Mouse (Mus musculus): ENCODE results near the gene Fam136a. TPM values are rescaled to one million over a fixed set of nuclear protein-coding genes. Genes with fewer than 3 reads are reported as not detected.
A peak's percentile ranks its signal among the peaks of the same experiment; 100 is the strongest.

Gene Fam136a
- polyA plus RNA-seq, 1 experiment: 30.8 TPM

GRCm38 (mm10) chr6:86395021-86395420, 29.6 kb downstream of the Fam136a start:
- H3ac ChIP-seq (ENCODE audit: control insufficient read depth, insufficient read length): no peak overlapping the region
- peaks cover 10% of the 10 kb centered on the region for H3K36me3 ChIP-seq (ENCODE audit: control insufficient read depth, insufficient read depth)
- peaks cover 14% of the 10 kb centered on the region for H3K79me2 ChIP-seq (ENCODE audit: control insufficient read depth, insufficient read depth)
- H3K27me3 ChIP-seq (ENCODE audit: control insufficient read depth, insufficient read depth, insufficient read length): no peaks in the 10 kb centered on the region
- peak overlapping the region; percentile 68 for H3K4me3 ChIP-seq
- TF ChIP-seq MAX (IDR thresholded peaks at IDR 0.05; ENCODE audit: low read depth) (no peak), SRF (IDR thresholded peaks at IDR 0.05; ENCODE audit: control insufficient read depth, insufficient read length, low read depth) (no peak), REST (IDR thresholded peaks at IDR 0.05; ENCODE audit: insufficient read depth, insufficient read length) (no peak), MYOG (IDR thresholded peaks at IDR 0.05; ENCODE audit: control insufficient read depth in 1 of 3, insufficient read depth in 1 of 3, insufficient read length in 2 of 3, low read depth in 2 of 3) (no peak), E2F4 (IDR thresholded peaks at IDR 0.05; ENCODE audit: insufficient read depth) (no peak), MYOD1 (IDR thresholded peaks at IDR 0.05; ENCODE audit: control insufficient read depth in 1 of 3, insufficient read length in 2 of 3, low read depth in 2 of 3) (no peak)
- peak overlapping the region; percentile 9 for H3K4me2 ChIP-seq (ENCODE audit: low read depth)

- peaks cover under 1% of the 10 kb centered on the region for H3K36me3 ChIP-seq (ENCODE audit: control insufficient read depth, insufficient read depth)
- H3K79me2 ChIP-seq (ENCODE audit: control insufficient read depth, insufficient read depth): peaks cover 14% of the 10 kb centered on the region
- TF ChIP-seq MAX (IDR thresholded peaks at IDR 0.05; ENCODE audit: low read depth): no peak
- no peak for TF ChIP-seq MYOD1 (IDR thresholded peaks at IDR 0.05; ENCODE audit: control insufficient read depth in 1 of 3, insufficient read length in 2 of 3, low read depth in 2 of 3)
- no peak for TF ChIP-seq CEBPB (IDR thresholded peaks at IDR 0.05; ENCODE audit: insufficient read depth, poor library complexity, severe bottlenecking)
- TF ChIP-seq SRF (IDR thresholded peaks at IDR 0.05; ENCODE audit: control insufficient read depth, insufficient read length, low read depth): no peak
- no peak for TF ChIP-seq MYOG (IDR thresholded peaks at IDR 0.05; ENCODE audit: control insufficient read depth in 1 of 3, insufficient read depth in 1 of 3, insufficient read length in 2 of 3, low read depth in 2 of 3)
- peak overlapping the region; percentile 95 for H3K4me2 ChIP-seq (ENCODE audit: low read depth)
- peak overlapping the region; percentile 68 for H3K4me3 ChIP-seq
- no peaks in the 10 kb centered on the region for H3K27me3 ChIP-seq (ENCODE audit: control insufficient read depth, insufficient read depth, insufficient read length)
- peak overlapping the region; percentile 37 for H3ac ChIP-seq (ENCODE audit: control insufficient read depth, insufficient read length)
Measured at GRCm38 (mm10) chr6:86395969-86396368, 30.5 kb downstream of the Fam136a start.

GRCm38 (mm10) chr6:86396581-86397256, 31.3 kb downstream of the Fam136a start, which contains the start of gene Pcyox1:
Gene Pcyox1 (minus strand): TSS chr6:86397154.
- peak in 2 of 3 experiments; percentile 58 to 72 for TF ChIP-seq MYOG (IDR thresholded peaks at IDR 0.05; ENCODE audit: control insufficient read depth in 1 of 3, insufficient read depth in 1 of 3, insufficient read length in 2 of 3, low read depth in 2 of 3)
- peak; percentile 100 for TF ChIP-seq POLR2A (IDR thresholded peaks at IDR 0.05; ENCODE audit: insufficient read length, low read depth)
- TF ChIP-seq TCF12 (IDR thresholded peaks at IDR 0.05; ENCODE audit: insufficient read depth, poor library complexity, severe bottlenecking): no peak
- TF ChIP-seq SRF (IDR thresholded peaks at IDR 0.05; ENCODE audit: control insufficient read depth, insufficient read length, low read depth): no peak
- no peak for TF ChIP-seq CEBPB (IDR thresholded peaks at IDR 0.05; ENCODE audit: insufficient read depth, poor library complexity, severe bottlenecking)
- TF ChIP-seq MYOD1 (IDR thresholded peaks at IDR 0.05; ENCODE audit: control insufficient read depth in 1 of 3, insufficient read length in 2 of 3, low read depth in 2 of 3): peak in 2 of 3 experiments; percentile 41 to 73
- no peak for TF ChIP-seq USF1 (IDR thresholded peaks at IDR 0.05; ENCODE audit: low read depth)
- TF ChIP-seq MAX (IDR thresholded peaks at IDR 0.05; ENCODE audit: low read depth): no peak
- TF ChIP-seq POLR2AphosphoS2 (IDR thresholded peaks at IDR 0.05; ENCODE audit: insufficient read length, low read depth): peak; percentile 100
- H3K4me3 ChIP-seq: peak within 1 kb of the TSS; percentile 68
- H3K79me2 ChIP-seq (ENCODE audit: control insufficient read depth, insufficient read depth): peaks cover 14% of the 10 kb centered on the region
- H3K27me3 ChIP-seq (ENCODE audit: control insufficient read depth, insufficient read depth, insufficient read length): no peaks in the 10 kb centered on the region
- H3K4me2 ChIP-seq (ENCODE audit: low read depth): peak within 1 kb of the TSS; percentile 95
- H3ac ChIP-seq (ENCODE audit: control insufficient read depth, insufficient read length): peak within 1 kb of the TSS; percentile 37
- no peaks in the 10 kb centered on the region for H3K36me3 ChIP-seq (ENCODE audit: control insufficient read depth, insufficient read depth)

- peak overlapping the region; percentile 85 for H3K4me2 ChIP-seq (ENCODE audit: low read depth)
- H3K79me2 ChIP-seq (ENCODE audit: control insufficient read depth, insufficient read depth): peaks cover 14% of the 10 kb centered on the region
- no peaks in the 10 kb centered on the region for H3K27me3 ChIP-seq (ENCODE audit: control insufficient read depth, insufficient read depth, insufficient read length)
- H3K36me3 ChIP-seq (ENCODE audit: control insufficient read depth, insufficient read depth): no peaks in the 10 kb centered on the region
- TF ChIP-seq MYOG (IDR thresholded peaks at IDR 0.05; ENCODE audit: control insufficient read depth in 1 of 3, insufficient read depth in 1 of 3, insufficient read length in 2 of 3, low read depth in 2 of 3): no peak
- no peak for TF ChIP-seq REST (IDR thresholded peaks at IDR 0.05; ENCODE audit: insufficient read depth, insufficient read length)
- no peak for TF ChIP-seq TCF3 (IDR thresholded peaks at IDR 0.05; ENCODE audit: insufficient read length, low read depth)
- no peak for TF ChIP-seq TCF12 (IDR thresholded peaks at IDR 0.05; ENCODE audit: insufficient read depth, poor library complexity, severe bottlenecking)
- no peak for TF ChIP-seq SRF (IDR thresholded peaks at IDR 0.05; ENCODE audit: control insufficient read depth, insufficient read length, low read depth)
- no peak for TF ChIP-seq MAX (IDR thresholded peaks at IDR 0.05; ENCODE audit: low read depth)
- TF ChIP-seq MYOD1 (IDR thresholded peaks at IDR 0.05; ENCODE audit: control insufficient read depth in 1 of 3, insufficient read length in 2 of 3, low read depth in 2 of 3): no peak
- peak overlapping the region; percentile 68 for H3K4me3 ChIP-seq
- peak overlapping the region; percentile 37 for H3ac ChIP-seq (ENCODE audit: control insufficient read depth, insufficient read length)
Measured at GRCm38 (mm10) chr6:86397257-86397980, 32.0 kb downstream of the Fam136a start.

- TF ChIP-seq E2F4 (IDR thresholded peaks at IDR 0.05; ENCODE audit: insufficient read depth) (no peak), REST (IDR thresholded peaks at IDR 0.05; ENCODE audit: insufficient read depth, insufficient read length) (no peak), MAX (IDR thresholded peaks at IDR 0.05; ENCODE audit: low read depth) (no peak), MYOG (IDR thresholded peaks at IDR 0.05; ENCODE audit: control insufficient read depth in 1 of 3, insufficient read depth in 1 of 3, insufficient read length in 2 of 3, low read depth in 2 of 3) (no peak), POLR2AphosphoS2 (IDR thresholded peaks at IDR 0.05; ENCODE audit: insufficient read length, low read depth) (no peak), TCF12 (IDR thresholded peaks at IDR 0.05; ENCODE audit: insufficient read depth, poor library complexity, severe bottlenecking) (no peak), TCF3 (IDR thresholded peaks at IDR 0.05; ENCODE audit: insufficient read length, low read depth) (no peak), MYOD1 (IDR thresholded peaks at IDR 0.05; ENCODE audit: control insufficient read depth in 1 of 3, insufficient read length in 2 of 3, low read depth in 2 of 3) (no peak), SRF (IDR thresholded peaks at IDR 0.05; ENCODE audit: control insufficient read depth, insufficient read length, low read depth) (no peak), CEBPB (IDR thresholded peaks at IDR 0.05; ENCODE audit: insufficient read depth, poor library complexity, severe bottlenecking) (no peak), POLR2A (IDR thresholded peaks at IDR 0.05; ENCODE audit: insufficient read length, low read depth) (no peak)
- H3K4me2 ChIP-seq (ENCODE audit: low read depth): no peak overlapping the region
- H3K36me3 ChIP-seq (ENCODE audit: control insufficient read depth, insufficient read depth): no peaks in the 10 kb centered on the region
- no peak overlapping the region for H3K4me3 ChIP-seq
- H3K79me2 ChIP-seq (ENCODE audit: control insufficient read depth, insufficient read depth): peaks cover 14% of the 10 kb centered on the region
- no peak overlapping the region for H3ac ChIP-seq (ENCODE audit: control insufficient read depth, insufficient read length)
- H3K27me3 ChIP-seq (ENCODE audit: control insufficient read depth, insufficient read depth, insufficient read length): no peaks in the 10 kb centered on the region
Measured at GRCm38 (mm10) chr6:86398986-86399385, 33.5 kb downstream of the Fam136a start.

All from myocyte (in vitro differentiated cells).